Comparison of ENCODE assay signal across 19 mouse cellular contexts in genomic region chr14:22509747-22510530, GRCm38 (mm10).
A peak's percentile ranks its signal among the peaks of the same experiment; 100 is the strongest.
DNase-seq lines count a peak whose midpoint lies in the region; ATAC-seq and TF ChIP-seq lines count a peak whose summit lies in the region.
"Had no signal": no experiment of that assay in that cellular context is flagged by ENCODE, and none has a peak within 500 bp of the region (broad histone marks: within the 10 kb centered on the region; RNA-seq: fewer than 3 reads in every experiment).

No protein-coding gene starts in this region.

- no peak overlapping the region for H3K9ac ChIP-seq in embryonic facial prominence, embryonic 14.5 days (ENCODE audit: low read depth, low read length)
- H3K9ac ChIP-seq in limb, embryonic 11.5 days (ENCODE audit: low read length): no peak overlapping the region
- H3K9ac ChIP-seq in limb, embryonic 15.5 days: no peak overlapping the region
- no peak overlapping the region for H3K9ac ChIP-seq in liver, embryonic 11.5 days (ENCODE audit: low read depth, low read length)
- H3K9ac ChIP-seq in heart, adult 2 months (ENCODE audit: low read depth, low read length): no peak overlapping the region
- H3K9ac ChIP-seq: embryonic facial prominence, embryonic 12.5 days; forebrain, embryonic 12.5 days; hindbrain, embryonic 14.5 days had no signal

- no peak overlapping the region for H3K4me3 ChIP-seq in embryonic facial prominence, embryonic 10.5 days
- H3K4me3 ChIP-seq in embryonic facial prominence, embryonic 14.5 days (ENCODE audit: low read depth, low read length): no peak overlapping the region
- H3K4me3 ChIP-seq in limb, embryonic 11.5 days (ENCODE audit: low read depth, low read length): no peak overlapping the region
- no peak overlapping the region for H3K4me3 ChIP-seq in limb, embryonic 15.5 days
- no peak overlapping the region for H3K4me3 ChIP-seq in liver, embryonic 11.5 days (ENCODE audit: low read depth, low read length)
- no peak overlapping the region for H3K4me3 ChIP-seq in heart, adult 2 months
- H3K4me3 ChIP-seq: embryonic facial prominence, embryonic 12.5 days; forebrain, embryonic 12.5 days; heart, embryonic 10.5 days had no signal

- TF ChIP-seq CTCF in heart, adult 2 months (IDR thresholded peaks at IDR 0.05): no peak

- no peak for TF ChIP-seq POLR2A in heart, adult 2 months (IDR thresholded peaks at IDR 0.05; ENCODE audit: insufficient read depth, low read depth, low read length)

- 69% methylated on average over 6 of the region's 6 CpGs for WGBS in embryonic facial prominence, embryonic 10.5 days
- 59% methylated on average over 6 of the region's 6 CpGs for WGBS in embryonic facial prominence, embryonic 14.5 days
- WGBS in limb, embryonic 11.5 days: 12% methylated on average over 6 of the region's 6 CpGs
- WGBS in limb, embryonic 15.5 days: 23% methylated on average over 6 of the region's 6 CpGs
- WGBS in liver, embryonic 11.5 days: 64% methylated on average over 6 of the region's 6 CpGs
- WGBS in heart, adult 2 months: 73% methylated on average over 6 of the region's 6 CpGs

- no peaks in the 10 kb centered on the region for H3K36me3 ChIP-seq in embryonic facial prominence, embryonic 10.5 days (replicated peaks)
- no peaks in the 10 kb centered on the region for H3K36me3 ChIP-seq in embryonic facial prominence, embryonic 14.5 days (ENCODE audit: control insufficient read depth, insufficient read depth, low read length)
- no peaks in the 10 kb centered on the region for H3K36me3 ChIP-seq in limb, embryonic 11.5 days (ENCODE audit: control insufficient read depth, insufficient read depth, low read length)
- no peaks in the 10 kb centered on the region for H3K36me3 ChIP-seq in limb, embryonic 15.5 days
- H3K36me3 ChIP-seq in liver, embryonic 11.5 days (ENCODE audit: control insufficient read depth, insufficient read depth, low read length): no peaks in the 10 kb centered on the region
- no peaks in the 10 kb centered on the region for H3K36me3 ChIP-seq in heart, adult 2 months (ENCODE audit: control insufficient read depth, insufficient read depth, low read length)
- H3K36me3 ChIP-seq: embryonic facial prominence, embryonic 12.5 days; forebrain, embryonic 12.5 days; heart, embryonic 10.5 days had no signal

- H3K27ac ChIP-seq in embryonic facial prominence, embryonic 10.5 days (replicated peaks): peak overlapping the region; percentile 0; the same call in 1 of the 2 replicates
- H3K27ac ChIP-seq in embryonic facial prominence, embryonic 14.5 days (replicated peaks; ENCODE audit: low read depth, low read length): no peak overlapping the region
- peak overlapping the region; percentile 1; the same call in 1 of the 2 replicates for H3K27ac ChIP-seq in limb, embryonic 11.5 days (replicated peaks; ENCODE audit: low read depth, low read length)
- no peak overlapping the region for H3K27ac ChIP-seq in limb, embryonic 15.5 days
- H3K27ac ChIP-seq in liver, embryonic 11.5 days (ENCODE audit: low read depth, low read length): no peak overlapping the region
- no peak overlapping the region for H3K27ac ChIP-seq in heart, adult 2 months
- H3K27ac ChIP-seq: embryonic facial prominence, embryonic 12.5 days; forebrain, embryonic 12.5 days; heart, embryonic 10.5 days; hindbrain, embryonic 14.5 days had no signal

- no peak for TF ChIP-seq EP300 in heart, adult 2 months (IDR thresholded peaks at IDR 0.05; ENCODE audit: insufficient read depth, low read depth, low read length)

- intact Hi-C loops in heart, adult 2 months (cut with DNase I): no loop called here

- DNase-seq in embryonic facial prominence, embryonic 10.5 days (ENCODE audit: low spot score): peak; percentile 25
- peak; percentile 24 for DNase-seq in embryonic facial prominence, embryonic 14.5 days (ENCODE audit: low spot score)
- peak; percentile 39 for DNase-seq in limb, embryonic 11.5 days (ENCODE audit: low spot score)
- no peak for DNase-seq in liver, embryonic 11.5 days (ENCODE audit: low spot score)
- DNase-seq in heart, adult 2 months: no peak
- DNase-seq: adrenal gland, adult 2 months; adrenal gland, postnatal 25 days; cerebellum, adult 18-20 months; cerebellum, adult 9-11 months; cerebellum, postnatal 36 days; gastrocnemius, postnatal 25 days; heart, postnatal 10 days had no signal

- ATAC-seq in embryonic facial prominence, embryonic 14.5 days (ENCODE audit: low read depth): no peak
- peak; percentile 39 for ATAC-seq in limb, embryonic 11.5 days (ENCODE audit: insufficient number of reproducible peaks, low FRiP score, low TSS enrichment, low read depth)
- ATAC-seq in limb, embryonic 15.5 days (ENCODE audit: insufficient number of reproducible peaks, low FRiP score, low TSS enrichment, low read depth): peak; percentile 48; the same call in 1 of the 2 replicates
- ATAC-seq in liver, embryonic 11.5 days (replicated peaks; ENCODE audit: low FRiP score): no peak
- ATAC-seq in monocyte, adult 5-6 weeks (replicated peaks; ENCODE audit: insufficient number of reproducible peaks, low FRiP score, low TSS enrichment, poor library complexity, severe bottlenecking): no peak
- ATAC-seq: forebrain, embryonic 16.5 days had no signal

- no peak overlapping the region for H3K4me2 ChIP-seq in embryonic facial prominence, embryonic 14.5 days (ENCODE audit: low read depth, low read length)
- H3K4me2 ChIP-seq in limb, embryonic 11.5 days (ENCODE audit: low read depth, severe bottlenecking): no peak overlapping the region
- H3K4me2 ChIP-seq in limb, embryonic 15.5 days: no peak overlapping the region
- H3K4me2 ChIP-seq in liver, embryonic 11.5 days: no peak overlapping the region
- H3K4me2 ChIP-seq: embryonic facial prominence, embryonic 12.5 days; forebrain, embryonic 12.5 days; hindbrain, embryonic 14.5 days had no signal

- no peaks in the 10 kb centered on the region for H3K27me3 ChIP-seq in embryonic facial prominence, embryonic 10.5 days (replicated peaks; ENCODE audit: low read depth, poor library complexity, severe bottlenecking)
- no peaks in the 10 kb centered on the region for H3K27me3 ChIP-seq in embryonic facial prominence, embryonic 14.5 days (replicated peaks; ENCODE audit: control insufficient read depth, insufficient read depth, low read length)
- H3K27me3 ChIP-seq in limb, embryonic 11.5 days (ENCODE audit: control insufficient read depth, insufficient read depth, low read length): no peaks in the 10 kb centered on the region
- H3K27me3 ChIP-seq in limb, embryonic 15.5 days: no peaks in the 10 kb centered on the region
- no peaks in the 10 kb centered on the region for H3K27me3 ChIP-seq in liver, embryonic 11.5 days (replicated peaks; ENCODE audit: control insufficient read depth, insufficient read depth, low read length)
- no peaks in the 10 kb centered on the region for H3K27me3 ChIP-seq in heart, adult 2 months (ENCODE audit: control insufficient read depth, insufficient read depth, low read length)
- H3K27me3 ChIP-seq: embryonic facial prominence, embryonic 12.5 days had no signal

- H3K9me3 ChIP-seq in embryonic facial prominence, embryonic 10.5 days: no peaks in the 10 kb centered on the region
- H3K9me3 ChIP-seq in embryonic facial prominence, embryonic 14.5 days (ENCODE audit: control insufficient read depth, low read length): no peaks in the 10 kb centered on the region
- H3K9me3 ChIP-seq in limb, embryonic 11.5 days (ENCODE audit: control insufficient read depth, low read length): no peaks in the 10 kb centered on the region
- no peaks in the 10 kb centered on the region for H3K9me3 ChIP-seq in limb, embryonic 15.5 days
- H3K9me3 ChIP-seq in liver, embryonic 11.5 days (ENCODE audit: control insufficient read depth, low read length): no peaks in the 10 kb centered on the region
- H3K9me3 ChIP-seq: embryonic facial prominence, embryonic 12.5 days; forebrain, embryonic 12.5 days; heart, embryonic 10.5 days had no signal

- H3K4me1 ChIP-seq in embryonic facial prominence, embryonic 10.5 days: peaks cover 13% of the 10 kb centered on the region
- no peaks in the 10 kb centered on the region; the same call in 1 of the 2 replicates for H3K4me1 ChIP-seq in embryonic facial prominence, embryonic 14.5 days (ENCODE audit: control insufficient read depth, insufficient read depth, low read length)
- peaks cover 6% of the 10 kb centered on the region; the same call in 1 of the 2 replicates for H3K4me1 ChIP-seq in limb, embryonic 11.5 days (ENCODE audit: control insufficient read depth, insufficient read depth, low read length)
- no peaks in the 10 kb centered on the region for H3K4me1 ChIP-seq in limb, embryonic 15.5 days
- H3K4me1 ChIP-seq in liver, embryonic 11.5 days (replicated peaks; ENCODE audit: control insufficient read depth, insufficient read depth, low read length): no peaks in the 10 kb centered on the region
- H3K4me1 ChIP-seq in heart, adult 2 months (ENCODE audit: control insufficient read depth, insufficient read depth, low read length): no peaks in the 10 kb centered on the region

- H3K79me2 ChIP-seq in heart, adult 2 months (replicated peaks; ENCODE audit: control insufficient read depth, insufficient read depth, low read length): no peaks in the 10 kb centered on the region

Comparison
In these comparisons a context has a peak if more than half of its experiments do, and no peak if none do; other contexts are left out.
1. H3K27ac ChIP-seq: peak in embryonic facial prominence, embryonic 10.5 days (single experiment) and limb, embryonic 11.5 days (single experiment); none in embryonic facial prominence, embryonic 14.5 days (single experiment), limb, embryonic 15.5 days (single experiment), liver, embryonic 11.5 days (single experiment) and heart, adult 2 months (single experiment).
2. DNase-seq: peak in embryonic facial prominence, embryonic 10.5 days (single experiment), embryonic facial prominence, embryonic 14.5 days (single experiment) and limb, embryonic 11.5 days (single experiment); none in liver, embryonic 11.5 days (single experiment) and heart, adult 2 months (0 of 2).
3. ATAC-seq: peak in limb, embryonic 11.5 days (single experiment) and limb, embryonic 15.5 days (single experiment); none in embryonic facial prominence, embryonic 14.5 days (single experiment), liver, embryonic 11.5 days (single experiment) and monocyte, adult 5-6 weeks (single experiment).